Mouse (Mus musculus) ES-E14 (cell line): ENCODE measurements around the gene Fgf10.

Source experiments
- CHD2 ChIP-seq: IDR thresholded peaks from 2 replicates; pipeline ENCODE4 v1.6.1; 2014; ENCODE audit warnings: mild to moderate bottlenecking, low read depth, low read length, inconsistent platforms
- HCFC1 ChIP-seq: IDR thresholded peaks from 2 replicates; pipeline ENCODE4 v1.6.1; 2012; ENCODE audit warnings: low read length, inconsistent platforms, borderline replicate concordance; ENCODE audit not compliant: insufficient read depth
- ZC3H11A ChIP-seq: IDR thresholded peaks from 2 replicates; pipeline ENCODE4 v1.6.1; 2012; ENCODE audit warnings: low read depth, mild to moderate bottlenecking, inconsistent platforms, low read length, borderline replicate concordance
- ZNF384 ChIP-seq: IDR thresholded peaks from 2 replicates; pipeline ENCODE4 v1.6.1; 2012; ENCODE audit warnings: low read depth, low read length, inconsistent platforms

GRCm38 (mm10) chr13:118716726-118717125 lies 47.1 kb downstream of the Fgf10 start:
- TF ChIP-seq CHD2 (no peak), ZC3H11A (no peak), ZNF384 (no peak), HCFC1 (no peak)
